Mouse (Mus musculus): ENCODE measurements around the gene Pitpnm3. TPM values are rescaled to one million over a fixed set of nuclear protein-coding genes. Genes with fewer than 3 reads are reported as not detected.

The Pitpnm3 gene
- polyA plus RNA-seq, 1 experiment from 2014 or later, result 8.5 TPM

DNA sequence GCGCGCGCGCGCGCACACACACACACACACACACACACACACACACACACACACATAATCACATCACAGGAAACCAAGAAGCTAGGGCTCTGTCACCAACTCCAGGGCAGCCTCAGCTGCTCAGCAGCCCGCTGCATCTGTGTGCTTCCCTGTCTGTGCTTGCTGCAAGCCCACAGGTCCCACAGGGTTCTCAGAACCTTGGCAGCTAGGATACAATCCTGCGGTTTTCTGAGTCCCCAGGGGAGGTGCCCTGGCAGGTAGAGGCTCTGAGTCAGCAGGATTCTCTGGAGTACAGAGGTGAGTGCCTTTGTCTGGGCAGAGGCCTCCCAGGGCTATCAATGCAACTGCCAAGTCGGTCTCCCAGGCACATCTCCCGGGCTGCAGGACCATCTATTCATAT lies 7.3 kb upstream of the Pitpnm3 start:
- peak; percentile 89 for DNase-seq (ENCODE audit: low spot score)

DNA sequence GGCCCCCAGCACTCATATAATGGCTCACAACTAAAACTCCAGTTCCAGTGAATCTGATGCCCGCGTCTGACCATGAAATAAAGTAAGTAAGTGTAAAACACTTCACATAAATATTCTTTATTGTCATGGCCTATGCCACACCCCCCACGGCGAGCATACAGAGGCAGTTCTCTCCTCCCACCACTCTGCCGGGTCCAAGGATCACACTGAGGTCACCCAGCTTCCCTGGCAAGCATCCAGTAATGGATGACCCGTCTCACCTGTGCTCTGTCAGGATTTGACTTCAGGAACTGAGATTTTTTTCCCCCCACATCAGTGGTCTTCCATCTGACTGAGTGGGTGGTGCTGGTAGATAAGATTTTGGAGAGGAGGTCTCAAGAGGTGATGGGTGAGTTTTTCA lies 4.6 kb upstream of the Pitpnm3 start:
- no peak for ATAC-seq
- 42% methylated on average over 6 of the region's 6 CpGs for WGBS

More for the DNA sequence above, 7.3 kb upstream of the Pitpnm3 start:
- TF ChIP-seq CTCF (IDR thresholded peaks at IDR 0.05) (no peak), EP300 (IDR thresholded peaks at IDR 0.05) (0 out of 2 replicates have a peak, but pooled peaks have one; percentile 32)
- Histone ChIP-seq H3K36me3 (ENCODE audit: insufficient read depth, low read length) (no peaks in the 10 kb centered on the region), H3K4me2 (replicated peaks; ENCODE audit: low read depth, low read length) (no peak overlapping the region), H3K4me3 (ENCODE audit: low read depth, low read length) (no peak overlapping the region), H3K4me1 (ENCODE audit: insufficient read depth, low read depth, low read length) (no peaks in the 10 kb centered on the region; the same call in 1 of the 2 replicates), H3K27ac (ENCODE audit: low read length) (peak overlapping the region; percentile 54; the same call in 1 of the 2 replicates), H3K9me3 (ENCODE audit: low read length) (no peaks in the 10 kb centered on the region), H3K27me3 (replicated peaks; ENCODE audit: insufficient read depth, low read length) (no peaks in the 10 kb centered on the region), H3K9ac (replicated peaks; ENCODE audit: low read depth) (no peak overlapping the region)
- WGBS, result 52% methylated on average over 10 of the region's 10 CpGs
- peak; percentile 78 for ATAC-seq

DNA sequence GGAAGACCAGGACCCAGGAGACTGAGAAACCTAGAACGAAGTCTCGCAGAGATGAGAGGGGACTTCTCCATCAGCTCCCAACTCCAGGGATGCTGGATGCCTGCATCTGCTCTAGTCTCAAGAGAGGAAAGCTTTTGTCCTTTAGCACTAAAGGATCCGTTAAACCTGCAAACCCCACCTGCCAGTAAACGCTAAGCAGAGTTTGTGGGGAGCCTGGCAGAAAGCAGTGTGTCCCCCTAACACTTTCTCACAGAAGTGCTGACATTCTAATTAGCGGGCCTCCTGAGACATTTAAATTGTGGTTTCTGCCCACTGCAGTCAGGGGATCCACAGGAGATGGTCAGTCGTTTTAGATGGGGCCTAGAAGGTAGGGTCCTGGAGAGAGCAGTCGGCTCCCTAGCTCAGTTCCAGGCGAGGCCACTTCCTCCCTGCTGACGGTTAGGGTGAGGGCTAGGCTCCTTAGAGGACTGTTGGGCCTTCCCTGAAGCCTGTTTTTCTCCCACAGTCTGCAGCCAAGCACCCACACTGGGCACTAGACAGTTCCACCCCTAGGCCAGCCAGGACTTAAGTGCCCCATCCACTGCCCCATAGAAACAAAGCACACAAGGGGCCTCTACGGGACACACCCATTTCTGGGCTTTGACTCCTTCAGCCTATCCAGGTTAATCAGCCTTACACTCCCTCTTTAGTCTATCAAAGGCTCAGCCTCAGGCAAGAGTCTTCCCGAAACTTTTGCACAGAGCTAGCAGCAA lies 829 bp upstream of the Pitpnm3 start:
- H3K9me3 ChIP-seq (ENCODE audit: low read length), result no peaks in the 10 kb centered on the region
- ATAC-seq (peak; percentile 77), DNase-seq (ENCODE audit: low spot score) (peak; percentile 83)
- H3K4me1 ChIP-seq (ENCODE audit: insufficient read depth, low read depth, low read length), result peaks cover 18% of the 10 kb centered on the region
- peak overlapping the region; percentile 96 for H3K4me2 ChIP-seq (replicated peaks; ENCODE audit: low read depth, low read length)
- peak overlapping the region; percentile 69 for H3K9ac ChIP-seq (replicated peaks; ENCODE audit: low read depth)
- peak overlapping the region; percentile 91 for H3K27ac ChIP-seq (ENCODE audit: low read length)
- WGBS, result 34% methylated on average over 11 of the region's 11 CpGs
- peak overlapping the region; percentile 67; the same call in 1 of the 2 replicates for H3K4me3 ChIP-seq (ENCODE audit: low read depth, low read length)
- TF ChIP-seq CTCF (IDR thresholded peaks at IDR 0.05), result no peak
- TF ChIP-seq EP300 (IDR thresholded peaks at IDR 0.05), result peak; percentile 40; the same call in 1 of the 2 replicates
- H3K27me3 ChIP-seq (replicated peaks; ENCODE audit: insufficient read depth, low read length), result peaks cover 7% of the 10 kb centered on the region; the same call in 1 of the 2 replicates
- H3K36me3 ChIP-seq (ENCODE audit: insufficient read depth, low read length), result no peaks in the 10 kb centered on the region

More for the DNA sequence above, 4.6 kb upstream of the Pitpnm3 start:
- Histone ChIP-seq H3K4me3 (ENCODE audit: low read depth, low read length) (no peak overlapping the region), H3K4me1 (ENCODE audit: insufficient read depth, low read depth, low read length) (no peaks in the 10 kb centered on the region; the same call in 1 of the 2 replicates), H3K36me3 (ENCODE audit: insufficient read depth, low read length) (no peaks in the 10 kb centered on the region), H3K9ac (replicated peaks; ENCODE audit: low read depth) (no peak overlapping the region), H3K27ac (ENCODE audit: low read length) (no peak overlapping the region), H3K27me3 (replicated peaks; ENCODE audit: insufficient read depth, low read length) (peaks cover 4% of the 10 kb centered on the region; the same call in 1 of the 2 replicates), H3K9me3 (ENCODE audit: low read length) (no peaks in the 10 kb centered on the region), H3K4me2 (replicated peaks; ENCODE audit: low read depth, low read length) (no peak overlapping the region)
- no peak for TF ChIP-seq EP300 (IDR thresholded peaks at IDR 0.05)
- no peak for TF ChIP-seq CTCF (IDR thresholded peaks at IDR 0.05)
- no peak for DNase-seq (ENCODE audit: low spot score)

DNA sequence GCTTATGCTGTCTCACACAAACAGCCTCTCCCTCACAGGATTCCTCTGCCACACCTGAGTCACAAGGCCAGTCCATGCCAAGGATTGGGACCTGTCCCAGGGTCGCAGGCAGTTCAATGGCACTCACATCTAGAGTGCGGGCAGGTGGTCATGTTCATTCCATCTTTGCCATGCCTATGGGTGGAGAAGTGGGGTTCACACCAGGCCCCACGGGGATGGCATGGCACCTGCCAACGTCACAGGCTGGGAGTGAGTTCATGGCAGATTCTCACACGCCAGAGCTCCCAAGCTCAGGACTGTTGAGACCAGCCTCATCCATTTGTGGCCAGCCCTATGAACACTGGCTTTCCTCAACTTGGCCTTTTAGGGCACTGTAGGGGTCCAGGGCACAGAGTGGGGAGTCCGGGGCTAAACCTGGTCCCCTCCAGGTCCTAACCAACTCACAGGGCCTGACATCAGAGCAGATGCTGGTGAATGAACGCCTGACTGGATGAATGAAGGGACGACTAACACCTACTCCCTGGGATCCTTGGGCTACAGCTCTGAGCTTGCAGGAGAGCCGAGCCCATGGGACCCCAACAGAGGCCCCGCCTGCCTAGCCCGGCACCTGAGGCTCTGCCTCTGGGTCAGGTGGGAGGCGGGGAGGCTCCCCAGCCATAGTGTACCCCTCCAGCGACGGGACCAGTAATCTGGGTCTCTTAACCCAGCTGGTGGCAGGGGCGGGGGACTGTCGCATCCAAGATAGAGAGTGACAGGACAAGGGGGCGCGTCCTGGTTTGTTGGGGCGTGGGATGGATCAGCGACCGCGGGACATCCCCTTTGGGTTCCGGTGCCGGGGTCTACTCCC lies 819 bp downstream of the Pitpnm3 start:
- 15% methylated on average over 22 of the region's 24 CpGs for WGBS
- ATAC-seq (no peak), DNase-seq (ENCODE audit: low spot score) (no peak)
- Histone ChIP-seq H3K36me3 (ENCODE audit: insufficient read depth, low read length) (no peaks in the 10 kb centered on the region), H3K9me3 (ENCODE audit: low read length) (no peaks in the 10 kb centered on the region), H3K4me3 (ENCODE audit: low read depth, low read length) (peak overlapping the region; percentile 67), H3K27me3 (replicated peaks; ENCODE audit: insufficient read depth, low read length) (peaks cover 7% of the 10 kb centered on the region; the same call in 1 of the 2 replicates), H3K27ac (ENCODE audit: low read length) (peak overlapping the region; percentile 91), H3K4me2 (replicated peaks; ENCODE audit: low read depth, low read length) (peak overlapping the region; percentile 96), H3K9ac (replicated peaks; ENCODE audit: low read depth) (peak overlapping the region; percentile 69), H3K4me1 (ENCODE audit: insufficient read depth, low read depth, low read length) (peaks cover 33% of the 10 kb centered on the region)
- TF ChIP-seq EP300 (IDR thresholded peaks at IDR 0.05) (no peak), CTCF (IDR thresholded peaks at IDR 0.05) (no peak)

DNA sequence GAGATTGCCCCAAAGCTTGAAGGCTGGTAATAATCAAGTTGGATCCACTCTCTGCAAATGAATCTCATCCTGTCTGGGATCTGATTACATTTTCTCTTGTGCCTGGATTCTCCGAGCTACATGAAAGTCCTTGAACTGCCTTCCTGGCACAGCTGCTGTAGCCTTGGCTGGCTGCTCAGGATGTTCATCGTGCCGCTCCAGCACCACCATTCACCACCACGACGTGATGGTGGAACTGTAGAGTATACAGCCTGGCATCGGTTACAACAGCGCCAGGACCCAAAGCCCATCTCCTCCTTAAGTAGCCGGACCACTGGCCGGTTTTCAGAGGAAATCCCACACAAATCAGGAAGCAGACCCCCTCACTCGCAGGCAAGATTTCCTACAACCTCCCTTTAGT lies 2.5 kb downstream of the Pitpnm3 start:
- DNase-seq (ENCODE audit: low spot score), result no peak

DNA sequence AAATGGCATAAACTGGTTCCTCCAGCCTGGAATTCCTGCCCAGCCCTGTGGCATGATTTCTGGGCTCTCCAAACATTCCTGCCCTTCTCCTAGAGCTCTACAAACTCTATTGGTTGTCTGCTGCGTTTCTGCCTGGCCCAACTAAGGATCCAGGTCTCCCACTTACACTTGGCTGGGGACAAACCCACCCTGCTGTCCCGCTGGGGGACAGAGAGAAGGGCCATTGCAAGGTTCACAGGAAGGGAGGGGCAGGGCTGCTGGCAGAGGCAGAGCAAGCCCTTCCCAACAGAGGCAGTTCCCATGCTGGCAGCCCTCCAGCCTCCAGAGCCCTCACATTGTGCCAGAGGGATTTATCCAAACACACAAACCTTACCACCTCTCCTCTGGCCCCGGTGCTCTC lies 3.3 kb downstream of the Pitpnm3 start:
- DNase-seq (ENCODE audit: low spot score) (peak; percentile 92), ATAC-seq (peak; percentile 78)
- H3K27ac ChIP-seq (ENCODE audit: low read length), result peak overlapping the region; percentile 91
- H3K9ac ChIP-seq (replicated peaks; ENCODE audit: low read depth), result no peak overlapping the region
- H3K4me2 ChIP-seq (replicated peaks; ENCODE audit: low read depth, low read length), result peak overlapping the region; percentile 20; the same call in 1 of the 2 replicates
- no peaks in the 10 kb centered on the region for H3K9me3 ChIP-seq (ENCODE audit: low read length)
- no peaks in the 10 kb centered on the region for H3K36me3 ChIP-seq (ENCODE audit: insufficient read depth, low read length)
- WGBS, result 2% methylated on average over 3 of the region's 3 CpGs
- H3K27me3 ChIP-seq (replicated peaks; ENCODE audit: insufficient read depth, low read length), result peaks cover 7% of the 10 kb centered on the region; the same call in 1 of the 2 replicates
- TF ChIP-seq EP300 (IDR thresholded peaks at IDR 0.05) (peak; percentile 92), CTCF (IDR thresholded peaks at IDR 0.05) (no peak)
- no peak overlapping the region for H3K4me3 ChIP-seq (ENCODE audit: low read depth, low read length)
- H3K4me1 ChIP-seq (ENCODE audit: insufficient read depth, low read depth, low read length), result peaks cover 35% of the 10 kb centered on the region

More for the DNA sequence above, 2.5 kb downstream of the Pitpnm3 start:
- peaks cover 34% of the 10 kb centered on the region for H3K4me1 ChIP-seq (ENCODE audit: insufficient read depth, low read depth, low read length)
- 33% methylated on average over 10 of the region's 10 CpGs for WGBS
- no peaks in the 10 kb centered on the region for H3K9me3 ChIP-seq (ENCODE audit: low read length)
- peak overlapping the region; percentile 91 for H3K27ac ChIP-seq (ENCODE audit: low read length)
- H3K36me3 ChIP-seq (ENCODE audit: insufficient read depth, low read length), result no peaks in the 10 kb centered on the region
- peaks cover 7% of the 10 kb centered on the region; the same call in 1 of the 2 replicates for H3K27me3 ChIP-seq (replicated peaks; ENCODE audit: insufficient read depth, low read length)
- no peak overlapping the region for H3K9ac ChIP-seq (replicated peaks; ENCODE audit: low read depth)
- no peak for TF ChIP-seq EP300 (IDR thresholded peaks at IDR 0.05)
- no peak for TF ChIP-seq CTCF (IDR thresholded peaks at IDR 0.05)
- H3K4me2 ChIP-seq (replicated peaks; ENCODE audit: low read depth, low read length), result no peak overlapping the region
- no peak overlapping the region for H3K4me3 ChIP-seq (ENCODE audit: low read depth, low read length)
- no peak for ATAC-seq

Measured in lung, postnatal 0 days (tissue).